Mouse (Mus musculus) myocyte (in vitro differentiated cells): ENCODE measurements around the gene Atoh8.

Source experiments
- MYOD1 ChIP-seq, 3 experiments: IDR thresholded peaks; one replicate each; pipeline ENCODE4 v1.6.1; 2011; ENCODE audit warnings: control low read depth in 2 of 3, low read depth in 2 of 3, mild to moderate bottlenecking in 2 of 3, moderate library complexity in 1 of 3; ENCODE audit not compliant: insufficient read length in 2 of 3, control insufficient read depth in 1 of 3
- POLR2A ChIP-seq: IDR thresholded peaks from one replicate; pipeline ENCODE4 v1.6.1; 2011; ENCODE audit warnings: low read depth, mild to moderate bottlenecking, control low read depth, moderate library complexity; ENCODE audit not compliant: insufficient read length

DNA sequence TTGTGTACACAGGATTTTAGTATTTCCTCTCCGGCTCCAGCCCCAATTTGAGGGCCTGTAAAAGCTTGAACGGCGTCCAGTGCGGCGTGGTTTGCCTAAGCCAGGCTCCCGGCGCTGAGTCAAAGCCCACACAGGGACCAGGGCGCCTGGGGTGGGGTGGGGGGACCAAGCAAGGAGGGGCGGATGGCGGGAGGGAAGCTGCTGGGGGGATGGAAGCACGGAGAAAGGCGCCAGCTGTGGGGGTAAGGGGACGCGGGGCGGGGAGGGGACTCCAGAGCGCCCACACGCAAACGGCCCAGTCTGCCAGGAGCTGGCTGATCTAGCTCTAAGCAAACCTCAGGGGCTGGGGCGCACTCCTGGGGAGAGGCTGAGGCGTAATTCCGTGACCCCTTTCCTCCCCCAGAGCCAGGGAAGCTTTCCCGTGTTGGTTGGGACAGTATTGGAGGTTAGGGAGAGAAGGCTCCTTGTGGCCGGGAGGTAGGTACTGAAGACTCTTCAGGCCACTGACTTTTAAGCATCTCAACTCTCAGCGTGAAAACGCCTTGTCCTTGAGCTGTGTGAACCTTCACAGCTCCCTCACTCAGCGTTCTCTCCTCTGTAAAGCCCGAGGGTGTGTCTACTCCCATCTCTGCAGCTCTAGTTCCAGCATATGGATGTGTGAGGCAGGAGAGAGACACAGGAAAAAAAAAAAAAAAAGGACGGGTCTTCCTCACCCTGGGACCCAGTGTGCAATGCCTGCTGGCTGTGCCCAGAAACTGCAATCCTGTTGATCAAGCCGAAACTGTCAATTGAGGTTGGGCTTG, 46.1 kb downstream of the Atoh8 start:
- TF ChIP-seq POLR2A, result no peak
- no peak for TF ChIP-seq MYOD1 (IDR thresholded peaks at IDR 0.05; ENCODE audit: control insufficient read depth in 1 of 3, insufficient read length in 2 of 3, low read depth in 2 of 3)
